Mouse (Mus musculus): ENCODE results near the gene 4931409K22Rik. TPM values are rescaled to one million over a fixed set of nuclear protein-coding genes. Genes with fewer than 3 reads are reported as not detected.

The 4931409K22Rik gene
- polyA plus RNA-seq, 1 experiment, result not detected

- no peaks in the 10 kb centered on the region for H3K36me3 ChIP-seq (ENCODE audit: control insufficient read depth, insufficient read depth, low read length)
- TF ChIP-seq POLR2A (IDR thresholded peaks at IDR 0.05; ENCODE audit: control insufficient read depth, extremely low read depth, insufficient read depth, low read length, poor library complexity), result no peak
- no peak for TF ChIP-seq CTCF (IDR thresholded peaks at IDR 0.05; ENCODE audit: borderline replicate concordance, control insufficient read depth, extremely low read depth, insufficient read depth, low read length, poor library complexity)
- H3K27me3 ChIP-seq (ENCODE audit: control insufficient read depth, insufficient read depth, low read length), result peaks cover 27% of the 10 kb centered on the region
- 0 out of 2 replicates have a peak, but pooled peaks cover 3% of the 10 kb centered on the region for H3K4me1 ChIP-seq (replicated peaks; ENCODE audit: control insufficient read depth, insufficient read depth, low read length)
- no peak overlapping the region for H3K27ac ChIP-seq (ENCODE audit: control insufficient read depth, insufficient read depth, low read length)
- no peak overlapping the region for H3K4me3 ChIP-seq (ENCODE audit: control insufficient read depth, insufficient read depth, low read length)
- no peak for DNase-seq
- 4% methylated on average over 103 of the region's 109 CpGs for WGBS
These were observed 30.3 kb downstream of the 4931409K22Rik start for GRCm38 (mm10) chr5:24526190-24526888.

- peaks cover 27% of the 10 kb centered on the region for H3K27me3 ChIP-seq (ENCODE audit: control insufficient read depth, insufficient read depth, low read length)
- no peak overlapping the region for H3K4me3 ChIP-seq (ENCODE audit: control insufficient read depth, insufficient read depth, low read length)
- 13% methylated on average over 34 of the region's 34 CpGs for WGBS
These were observed 31.0 kb downstream of the 4931409K22Rik start for GRCm38 (mm10) chr5:24525360-24526189.

GRCm38 (mm10) chr5:24524522-24524921 is 32.1 kb downstream of the 4931409K22Rik start:
- peaks cover 27% of the 10 kb centered on the region for H3K27me3 ChIP-seq (ENCODE audit: control insufficient read depth, insufficient read depth, low read length)
- no peaks in the 10 kb centered on the region for H3K36me3 ChIP-seq (ENCODE audit: control insufficient read depth, insufficient read depth, low read length)
- H3K4me1 ChIP-seq (replicated peaks; ENCODE audit: control insufficient read depth, insufficient read depth, low read length), result 0 out of 2 replicates have a peak, but pooled peaks cover 3% of the 10 kb centered on the region
- 28% methylated on average over 4 of the region's 4 CpGs for WGBS
- TF ChIP-seq POLR2A (IDR thresholded peaks at IDR 0.05; ENCODE audit: control insufficient read depth, extremely low read depth, insufficient read depth, low read length, poor library complexity) (no peak), CTCF (IDR thresholded peaks at IDR 0.05; ENCODE audit: borderline replicate concordance, control insufficient read depth, extremely low read depth, insufficient read depth, low read length, poor library complexity) (no peak)
- DNase-seq, result no peak
- no peak overlapping the region for H3K27ac ChIP-seq (ENCODE audit: control insufficient read depth, insufficient read depth, low read length)
- no peak overlapping the region for H3K4me3 ChIP-seq (ENCODE audit: control insufficient read depth, insufficient read depth, low read length)

More at GRCm38 (mm10) chr5:24525360-24526189, 31.0 kb downstream of the 4931409K22Rik start:
- Histone ChIP-seq H3K4me1 (replicated peaks; ENCODE audit: control insufficient read depth, insufficient read depth, low read length) (0 out of 2 replicates have a peak, but pooled peaks cover 3% of the 10 kb centered on the region), H3K36me3 (ENCODE audit: control insufficient read depth, insufficient read depth, low read length) (no peaks in the 10 kb centered on the region), H3K27ac (ENCODE audit: control insufficient read depth, insufficient read depth, low read length) (no peak overlapping the region)
- TF ChIP-seq POLR2A (IDR thresholded peaks at IDR 0.05; ENCODE audit: control insufficient read depth, extremely low read depth, insufficient read depth, low read length, poor library complexity) (no peak), CTCF (IDR thresholded peaks at IDR 0.05; ENCODE audit: borderline replicate concordance, control insufficient read depth, extremely low read depth, insufficient read depth, low read length, poor library complexity) (no peak)
- DNase-seq, result no peak

GRCm38 (mm10) chr5:24523806-24524205 is 32.8 kb downstream of the 4931409K22Rik start:
- 71% methylated on average over 8 of the region's 8 CpGs for WGBS
- Histone ChIP-seq H3K27ac (ENCODE audit: control insufficient read depth, insufficient read depth, low read length) (no peak overlapping the region), H3K36me3 (ENCODE audit: control insufficient read depth, insufficient read depth, low read length) (no peaks in the 10 kb centered on the region), H3K4me1 (replicated peaks; ENCODE audit: control insufficient read depth, insufficient read depth, low read length) (0 out of 2 replicates have a peak, but pooled peaks cover 3% of the 10 kb centered on the region), H3K27me3 (ENCODE audit: control insufficient read depth, insufficient read depth, low read length) (peaks cover 27% of the 10 kb centered on the region), H3K4me3 (ENCODE audit: control insufficient read depth, insufficient read depth, low read length) (no peak overlapping the region)
- DNase-seq, result no peak
- TF ChIP-seq CTCF (IDR thresholded peaks at IDR 0.05; ENCODE audit: borderline replicate concordance, control insufficient read depth, extremely low read depth, insufficient read depth, low read length, poor library complexity) (no peak), POLR2A (IDR thresholded peaks at IDR 0.05; ENCODE audit: control insufficient read depth, extremely low read depth, insufficient read depth, low read length, poor library complexity) (no peak)

- TF ChIP-seq POLR2A (IDR thresholded peaks at IDR 0.05; ENCODE audit: control insufficient read depth, extremely low read depth, insufficient read depth, low read length, poor library complexity) (no peak), CTCF (IDR thresholded peaks at IDR 0.05; ENCODE audit: borderline replicate concordance, control insufficient read depth, extremely low read depth, insufficient read depth, low read length, poor library complexity) (no peak)
- no peak overlapping the region for H3K4me3 ChIP-seq (ENCODE audit: control insufficient read depth, insufficient read depth, low read length)
- no peak for DNase-seq
- H3K27ac ChIP-seq (ENCODE audit: control insufficient read depth, insufficient read depth, low read length), result no peak overlapping the region
- H3K36me3 ChIP-seq (ENCODE audit: control insufficient read depth, insufficient read depth, low read length), result no peaks in the 10 kb centered on the region
- 58% methylated on average over 8 of the region's 8 CpGs for WGBS
- 0 out of 2 replicates have a peak, but pooled peaks cover 3% of the 10 kb centered on the region for H3K4me1 ChIP-seq (replicated peaks; ENCODE audit: control insufficient read depth, insufficient read depth, low read length)
- H3K27me3 ChIP-seq (ENCODE audit: control insufficient read depth, insufficient read depth, low read length), result peaks cover 20% of the 10 kb centered on the region
These were observed 35.2 kb downstream of the 4931409K22Rik start for GRCm38 (mm10) chr5:24521366-24521765.

GRCm38 (mm10) chr5:24512271-24512670 is 44.3 kb downstream of the 4931409K22Rik start:
- WGBS, result 75% methylated on average over 8 of the region's 8 CpGs
- H3K4me3 ChIP-seq (ENCODE audit: control insufficient read depth, insufficient read depth, low read length), result no peak overlapping the region
- H3K27me3 ChIP-seq (ENCODE audit: control insufficient read depth, insufficient read depth, low read length), result no peaks in the 10 kb centered on the region
- no peaks in the 10 kb centered on the region for H3K4me1 ChIP-seq (replicated peaks; ENCODE audit: control insufficient read depth, insufficient read depth, low read length)
- no peak overlapping the region for H3K27ac ChIP-seq (ENCODE audit: control insufficient read depth, insufficient read depth, low read length)
- no peak for DNase-seq
- no peaks in the 10 kb centered on the region for H3K36me3 ChIP-seq (ENCODE audit: control insufficient read depth, insufficient read depth, low read length)
- TF ChIP-seq CTCF (IDR thresholded peaks at IDR 0.05; ENCODE audit: borderline replicate concordance, control insufficient read depth, extremely low read depth, insufficient read depth, low read length, poor library complexity) (no peak), POLR2A (IDR thresholded peaks at IDR 0.05; ENCODE audit: control insufficient read depth, extremely low read depth, insufficient read depth, low read length, poor library complexity) (no peak)
